Mouse (Mus musculus) hematopoietic multipotent progenitor cell, adult 10-12 weeks (in vitro differentiated cells): ENCODE results near the gene Olfr972. TPM values are rescaled to one million over a fixed set of nuclear protein-coding genes. Genes with fewer than 3 reads are reported as not detected.

Experiments
- polyA plus RNA-seq: library from polyadenylated mRNA; stranded (reverse); fragments of >175 nt; gene quantifications from 2 replicates; pipeline ENCODE4 v1.2.3, GENCODE M21; 2012; ENCODE audit warnings: low replicate concordance

Gene Olfr972
- polyA plus RNA-seq: not detected in 2 replicates

GRCm38 (mm10) chr9:39866122-39866521 is at the start of gene Olfr972:
Gene Olfr972, plus strand, starts transcription at chr9:39866422.

GRCm38 (mm10) chr9:39836576-39836975 is 29.6 kb upstream of the Olfr972 start, which contains the start of gene Olfr971:
Gene Olfr971, plus strand, starts transcription at chr9:39836876.

GRCm38 (mm10) chr9:39907036-39907435 is 40.8 kb downstream of the Olfr972 start, which contains the start of gene Olfr229:
Gene Olfr229, plus strand, starts transcription at chr9:39907336.

Other genes starting within 250 kb of the Olfr972 start
- gene Olfr960, start 245.0 kb upstream of the Olfr972 start, polyA plus RNA-seq: not detected in 2 replicates
- not detected in 2 replicates for gene Olfr961, start 221.3 kb upstream of the Olfr972 start, polyA plus RNA-seq
- gene Olfr963, start 199.2 kb upstream of the Olfr972 start, polyA plus RNA-seq: not detected in 2 replicates
- gene Olfr149, start 159.3 kb upstream of the Olfr972 start, polyA plus RNA-seq: not detected in 2 replicates
- not detected in 2 replicates for gene Olfr965, start 155.1 kb upstream of the Olfr972 start, polyA plus RNA-seq
- gene Olfr150, start 135.4 kb upstream of the Olfr972 start, polyA plus RNA-seq: not detected in 2 replicates
- gene Olfr967, start 120.2 kb upstream of the Olfr972 start, polyA plus RNA-seq: not detected in 2 replicates
- not detected in 2 replicates for gene Olfr968, start 83.2 kb upstream of the Olfr972 start, polyA plus RNA-seq
- not detected in 2 replicates for gene Olfr969, start 75.5 kb upstream of the Olfr972 start, polyA plus RNA-seq
- gene Olfr970, start 57.6 kb upstream of the Olfr972 start, polyA plus RNA-seq: not detected in 2 replicates
- not detected in 2 replicates for gene Olfr971, start 29.5 kb upstream of the Olfr972 start, polyA plus RNA-seq
- gene Olfr229, start 40.9 kb downstream of the Olfr972 start, polyA plus RNA-seq: not detected in 2 replicates
- gene Olfr974, start 71.1 kb downstream of the Olfr972 start, polyA plus RNA-seq: not detected in 2 replicates
- gene Olfr975, start 85.6 kb downstream of the Olfr972 start, polyA plus RNA-seq: 0.05 TPM in 1 of 2 replicates, not detected in the other
- gene Olfr976, start 94.7 kb downstream of the Olfr972 start, polyA plus RNA-seq: not detected in 2 replicates
- not detected in 2 replicates for gene Olfr978, start 125.7 kb downstream of the Olfr972 start, polyA plus RNA-seq
- gene Olfr979, start 137.0 kb downstream of the Olfr972 start, polyA plus RNA-seq: not detected in 2 replicates
- gene Olfr980, start 143.2 kb downstream of the Olfr972 start, polyA plus RNA-seq: not detected in 2 replicates
- gene Olfr981, start 155.0 kb downstream of the Olfr972 start, polyA plus RNA-seq: not detected in 2 replicates
- not detected in 2 replicates for gene Olfr982, start 207.4 kb downstream of the Olfr972 start, polyA plus RNA-seq
- gene Olfr983, start 227.2 kb downstream of the Olfr972 start, polyA plus RNA-seq: not detected in 2 replicates
- gene Olfr984, start 247.8 kb downstream of the Olfr972 start, polyA plus RNA-seq: not detected in 2 replicates